Mouse (Mus musculus) hindbrain, embryonic 15.5 days (tissue): ENCODE results near the gene Grik3. TPM values are rescaled to one million over a fixed set of nuclear protein-coding genes. Genes with fewer than 3 reads are reported as not detected.

Source experiments
- ATAC-seq: fragments of 200-750 bp; cut with Nextera tagmentation; 2 replicates; pipeline ENCODE4 v1.8.0; 2017; ENCODE audit warnings: low read depth, moderate number of reproducible peaks, moderate TSS enrichment; ENCODE audit not compliant: low FRiP score
- H3K27ac ChIP-seq: fragments of 300-500 bp; sonication (generic); replicated peaks from 2 replicates; pipeline ENCODE4 v1.5.1; 2015; ENCODE audit warnings: mild to moderate bottlenecking, inconsistent platforms
- H3K27me3 ChIP-seq: fragments of 300-500 bp; sonication (generic); 2 replicates; pipeline ENCODE4 v1.6.1; 2015; ENCODE audit warnings: control low read depth, inconsistent platforms
- H3K36me3 ChIP-seq: fragments of 300-500 bp; sonication (generic); 2 replicates; pipeline ENCODE4 v1.6.1; 2015; ENCODE audit warnings: control low read depth, inconsistent platforms
- H3K4me1 ChIP-seq: fragments of 300-500 bp; sonication (generic); replicated peaks from 2 replicates; pipeline ENCODE4 v1.6.1; 2015; ENCODE audit warnings: control low read depth, inconsistent platforms
- H3K4me2 ChIP-seq: fragments of 300-500 bp; sonication (generic); 2 replicates; pipeline ENCODE4 v1.6.1; 2015; ENCODE audit warnings: moderate library complexity, mild to moderate bottlenecking, inconsistent platforms
- H3K4me3 ChIP-seq: fragments of 300-500 bp; sonication (generic); 2 replicates; pipeline ENCODE4 v1.5.1; 2015; ENCODE audit warnings: mild to moderate bottlenecking, inconsistent platforms
- H3K9ac ChIP-seq: fragments of 300-500 bp; sonication (generic); 2 replicates; pipeline ENCODE4 v1.6.1; 2015; ENCODE audit warnings: inconsistent platforms
- H3K9me3 ChIP-seq: fragments of 300-500 bp; sonication (generic); 2 replicates; pipeline ENCODE4 v1.6.1; 2016; ENCODE audit warnings: control low read depth, inconsistent platforms
- WGBS: fragments of 180-500 bp; shearing (Covaris S2); methylation state at CpG from one replicate; pipeline ENCODE4 v1.1.7; 2015; 5-methylcytosine and 5-hydroxymethylcytosine counted together
- polyA plus RNA-seq: library from polyadenylated mRNA; unstranded; fragments of >200 nt; fragmentation: Nextera tagmentation; extraction: Ambion mirVana; gene quantifications from 2 replicates; pipeline ENCODE4 v1.2.1, GENCODE M21; 2015

Grik3 gene
- polyA plus RNA-seq, 1 experiment from 2014 or later = 5.4 TPM

GRCm38 (mm10) chr4:125534449-125534848, 43.9 kb downstream of the Grik3 start:
- H3K27me3 ChIP-seq = no peaks in the 10 kb centered on the region
- ATAC-seq = peak; percentile 50
- WGBS = 2% methylated on average over 8 of the region's 8 CpGs

DNA sequence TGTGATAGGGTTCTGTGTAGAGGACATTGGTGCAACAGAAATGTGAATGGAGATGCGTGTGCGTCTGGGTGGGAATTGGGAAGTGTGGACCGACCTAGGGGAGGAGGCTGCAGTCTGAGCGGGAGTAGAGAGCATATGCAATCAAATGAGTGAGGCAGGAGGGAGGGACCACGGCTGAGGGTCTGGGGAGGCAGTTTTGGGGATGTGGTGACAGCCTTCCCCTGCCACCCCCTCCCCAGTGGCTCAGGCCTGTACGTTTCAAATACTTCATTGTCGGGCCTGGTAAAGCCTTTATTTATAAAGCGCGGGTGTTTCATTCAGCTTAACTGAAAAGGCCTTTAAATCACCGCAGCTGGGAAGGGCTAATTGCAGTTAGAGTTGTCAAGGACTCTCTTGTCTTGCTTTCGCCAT, 44.5 kb downstream of the Grik3 start:
- Histone ChIP-seq H3K4me2 (no peak overlapping the region), H3K9me3 (no peaks in the 10 kb centered on the region), H3K4me3 (no peak overlapping the region), H3K9ac (no peak overlapping the region), H3K36me3 (no peaks in the 10 kb centered on the region), H3K27ac (no peak overlapping the region; the same call in 1 of the 2 replicates), H3K27me3 (no peaks in the 10 kb centered on the region), H3K4me1 (peaks cover 34% of the 10 kb centered on the region)
- peak; percentile 49 for ATAC-seq
- 6% methylated on average over 11 of the region's 11 CpGs for WGBS

More at GRCm38 (mm10) chr4:125534449-125534848, 43.9 kb downstream of the Grik3 start:
- Histone ChIP-seq H3K9ac (no peak overlapping the region), H3K9me3 (no peaks in the 10 kb centered on the region), H3K4me3 (no peak overlapping the region), H3K27ac (no peak overlapping the region; the same call in 1 of the 2 replicates), H3K36me3 (no peaks in the 10 kb centered on the region), H3K4me2 (no peak overlapping the region), H3K4me1 (peaks cover 34% of the 10 kb centered on the region)

DNA sequence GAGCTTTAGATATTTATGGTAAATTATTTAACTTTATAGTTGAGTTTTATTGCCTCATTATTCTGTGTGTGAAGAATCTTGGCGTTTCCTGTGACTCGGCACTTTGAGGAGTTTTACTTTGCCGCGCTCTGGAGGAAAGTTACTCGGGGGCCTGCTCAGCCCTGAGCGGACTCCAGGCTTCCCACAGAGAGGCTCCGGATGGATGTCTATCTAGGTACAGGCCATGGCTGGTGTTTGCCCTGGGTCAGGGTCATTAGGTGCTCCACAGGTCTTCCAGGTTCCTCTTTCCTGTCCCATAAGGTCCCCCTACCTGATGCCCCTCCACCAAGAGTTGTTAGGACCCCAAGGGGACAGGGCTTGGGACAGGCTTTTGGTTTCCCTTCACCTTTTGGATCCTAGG, 45.0 kb downstream of the Grik3 start:
- Histone ChIP-seq H3K27me3 (no peaks in the 10 kb centered on the region), H3K9me3 (no peaks in the 10 kb centered on the region), H3K27ac (no peak overlapping the region; the same call in 1 of the 2 replicates), H3K4me3 (no peak overlapping the region), H3K36me3 (no peaks in the 10 kb centered on the region), H3K4me1 (peaks cover 34% of the 10 kb centered on the region), H3K4me2 (no peak overlapping the region), H3K9ac (no peak overlapping the region)
- ATAC-seq = no peak
- 18% methylated on average over 7 of the region's 7 CpGs for WGBS

- H3K9ac ChIP-seq = no peak overlapping the region
- no peaks in the 10 kb centered on the region for H3K9me3 ChIP-seq
- no peak for ATAC-seq
- WGBS = 51% methylated on average over 3 of the region's 4 CpGs
- H3K36me3 ChIP-seq = no peaks in the 10 kb centered on the region
- no peak overlapping the region; the same call in 1 of the 2 replicates for H3K27ac ChIP-seq
- peaks cover 34% of the 10 kb centered on the region for H3K4me1 ChIP-seq
- no peak overlapping the region for H3K4me2 ChIP-seq
- no peak overlapping the region for H3K4me3 ChIP-seq
- no peaks in the 10 kb centered on the region for H3K27me3 ChIP-seq
These were observed 45.5 kb downstream of the Grik3 start for GRCm38 (mm10) chr4:125535977-125536376.

- Histone ChIP-seq H3K27me3 (no peaks in the 10 kb centered on the region), H3K4me1 (peaks cover 34% of the 10 kb centered on the region), H3K9ac (no peak overlapping the region), H3K36me3 (no peaks in the 10 kb centered on the region), H3K27ac (no peak overlapping the region), H3K4me3 (no peak overlapping the region), H3K4me2 (no peak overlapping the region), H3K9me3 (no peaks in the 10 kb centered on the region)
- ATAC-seq = no peak
- WGBS = 11% methylated on average over 3 of the region's 3 CpGs
These were observed 47.9 kb downstream of the Grik3 start for GRCm38 (mm10) chr4:125538301-125538965.

- Histone ChIP-seq H3K4me3 (no peak overlapping the region), H3K9me3 (no peaks in the 10 kb centered on the region), H3K27ac (no peak overlapping the region), H3K36me3 (no peaks in the 10 kb centered on the region), H3K4me2 (no peak overlapping the region), H3K27me3 (no peaks in the 10 kb centered on the region), H3K9ac (no peak overlapping the region), H3K4me1 (peaks cover 23% of the 10 kb centered on the region)
- 87% methylated on average over 9 of the region's 9 CpGs for WGBS
- no peak for ATAC-seq
These were observed 49.1 kb downstream of the Grik3 start for GRCm38 (mm10) chr4:125539617-125540016.

DNA sequence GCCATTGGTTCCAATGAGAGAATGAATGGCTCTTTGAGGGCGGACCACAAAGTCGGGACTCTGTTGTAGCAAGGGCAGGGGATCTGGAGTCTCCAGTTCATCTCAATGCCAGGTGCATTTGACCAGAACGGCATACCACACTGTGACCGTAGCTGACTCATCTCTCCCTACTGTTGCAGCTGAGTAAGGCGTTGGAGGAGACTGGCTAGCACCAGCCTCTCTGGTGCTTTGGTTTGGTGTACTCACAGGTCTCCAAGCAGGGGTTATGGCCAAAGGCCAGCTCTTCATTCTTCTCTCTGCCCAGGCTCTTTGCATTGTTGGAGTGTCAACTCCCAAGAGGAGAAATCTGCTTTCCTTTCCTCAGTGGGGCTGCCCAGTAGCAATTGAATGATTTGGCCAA, 52.7 kb downstream of the Grik3 start:
- Histone ChIP-seq H3K9ac (no peak overlapping the region), H3K9me3 (no peaks in the 10 kb centered on the region), H3K27me3 (no peaks in the 10 kb centered on the region), H3K4me2 (no peak overlapping the region), H3K36me3 (no peaks in the 10 kb centered on the region), H3K27ac (no peak overlapping the region), H3K4me3 (no peak overlapping the region), H3K4me1 (peaks cover 25% of the 10 kb centered on the region)
- ATAC-seq = no peak
- 90% methylated on average over 5 of the region's 5 CpGs for WGBS

DNA sequence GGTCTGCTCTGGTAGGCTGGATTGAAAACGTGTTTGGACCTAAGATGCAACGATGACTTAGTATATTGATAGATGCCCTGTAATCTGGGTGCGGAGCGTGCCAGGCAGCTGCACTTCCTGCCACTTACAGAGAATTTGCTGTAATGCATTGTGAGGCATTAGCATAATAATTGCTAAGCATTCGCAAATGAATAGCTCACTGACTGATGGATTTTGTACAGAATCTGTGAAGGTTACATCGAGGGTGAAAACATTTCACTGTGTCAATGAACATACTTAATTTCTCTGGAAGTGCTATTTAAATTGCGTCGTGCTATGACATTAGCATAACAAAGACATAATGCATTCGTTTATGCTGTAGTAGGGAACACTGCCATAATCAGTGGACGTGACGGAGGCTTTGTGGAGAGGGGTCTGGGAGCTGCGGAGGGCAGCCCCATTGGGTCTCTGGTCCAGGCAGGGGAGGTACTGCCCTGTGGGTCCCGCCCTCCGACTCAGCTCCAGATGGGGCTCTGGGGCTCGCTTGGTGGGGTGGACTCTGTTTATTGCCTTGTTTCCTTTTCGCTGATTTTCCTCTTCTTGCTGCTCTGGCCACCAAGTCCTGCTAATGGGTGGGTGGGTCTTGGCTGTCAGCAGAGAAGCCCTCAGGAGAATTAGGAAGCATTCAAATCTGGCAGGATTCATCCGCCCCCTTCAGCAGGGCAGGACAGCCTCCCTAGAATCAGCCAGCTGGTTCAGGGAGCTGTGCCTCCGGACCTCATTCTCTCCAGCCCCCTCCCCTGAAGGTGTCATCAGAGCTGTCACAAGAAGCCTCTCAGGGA, 54.7 kb downstream of the Grik3 start:
- H3K4me2 ChIP-seq = peak overlapping the region; percentile 37
- no peak overlapping the region for H3K4me3 ChIP-seq
- H3K36me3 ChIP-seq = no peaks in the 10 kb centered on the region
- H3K4me1 ChIP-seq = peaks cover 20% of the 10 kb centered on the region
- H3K27me3 ChIP-seq = no peaks in the 10 kb centered on the region
- no peaks in the 10 kb centered on the region for H3K9me3 ChIP-seq
- H3K27ac ChIP-seq = peak overlapping the region; percentile 73
- 7% methylated on average over 18 of the region's 18 CpGs for WGBS
- H3K9ac ChIP-seq = no peak overlapping the region
- ATAC-seq = peak; percentile 74

- peak; percentile 61; the same call in 1 of the 2 replicates for ATAC-seq
These were observed 55.3 kb downstream of the Grik3 start for GRCm38 (mm10) chr4:125545768-125546220.

GRCm38 (mm10) chr4:125548190-125548589, 57.7 kb downstream of the Grik3 start:
- Histone ChIP-seq H3K9me3 (no peaks in the 10 kb centered on the region), H3K27me3 (no peaks in the 10 kb centered on the region), H3K4me3 (no peak overlapping the region), H3K4me2 (no peak overlapping the region), H3K27ac (no peak overlapping the region), H3K36me3 (no peaks in the 10 kb centered on the region), H3K4me1 (peaks cover 20% of the 10 kb centered on the region), H3K9ac (no peak overlapping the region)
- WGBS = 68% methylated on average over 5 of the region's 5 CpGs
- no peak for ATAC-seq

More at GRCm38 (mm10) chr4:125545768-125546220, 55.3 kb downstream of the Grik3 start:
- 45% methylated on average over 7 of the region's 7 CpGs for WGBS
- H3K27ac ChIP-seq = peak overlapping the region; percentile 73
- H3K9ac ChIP-seq = no peak overlapping the region
- H3K4me1 ChIP-seq = peaks cover 20% of the 10 kb centered on the region
- H3K9me3 ChIP-seq = no peaks in the 10 kb centered on the region
- no peak overlapping the region for H3K4me2 ChIP-seq
- no peak overlapping the region for H3K4me3 ChIP-seq
- H3K36me3 ChIP-seq = no peaks in the 10 kb centered on the region
- H3K27me3 ChIP-seq = no peaks in the 10 kb centered on the region

DNA sequence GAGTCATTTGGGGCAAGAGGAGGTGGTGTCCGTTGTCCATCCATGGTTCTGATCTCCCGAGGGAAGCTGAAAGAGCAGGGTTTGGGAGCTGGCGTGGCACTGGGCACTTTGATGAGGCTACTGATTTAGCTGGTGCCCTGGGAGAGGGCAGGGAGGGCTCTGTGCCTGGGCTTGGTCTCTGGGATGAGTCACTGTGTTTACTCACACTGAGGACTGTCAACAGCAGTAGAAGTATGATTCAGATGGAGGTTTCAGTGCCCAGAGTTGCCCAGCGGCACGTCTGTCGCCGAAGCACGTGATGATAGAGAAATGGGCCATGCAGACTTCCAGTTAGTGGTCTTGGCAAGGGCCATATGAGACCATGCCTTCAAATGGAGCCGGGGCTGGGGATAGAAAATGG, 63.3 kb downstream of the Grik3 start:
- 88% methylated on average over 9 of the region's 9 CpGs for WGBS
- H3K9me3 ChIP-seq = no peaks in the 10 kb centered on the region
- no peak overlapping the region for H3K9ac ChIP-seq
- H3K4me1 ChIP-seq = 0 out of 2 replicates have a peak, but pooled peaks cover 10% of the 10 kb centered on the region
- no peaks in the 10 kb centered on the region for H3K36me3 ChIP-seq
- H3K27me3 ChIP-seq = no peaks in the 10 kb centered on the region
- no peak overlapping the region for H3K4me3 ChIP-seq
- no peak overlapping the region for H3K27ac ChIP-seq
- no peak for ATAC-seq
- no peak overlapping the region for H3K4me2 ChIP-seq
